Mouse (Mus musculus) neural tube, embryonic 15.5 days (tissue): ENCODE measurements around the gene Gnb1. TPM values are rescaled to one million over a fixed set of nuclear protein-coding genes. Genes with fewer than 3 reads are reported as not detected.
A peak's percentile ranks its signal among the peaks of the same experiment; 100 is the strongest.
"Not testable (repeated sequence)": the region's sequence is repeated elsewhere in the genome, so short reads cannot be mapped to it uniquely, and the experiment has no call there.

Source experiments
- ATAC-seq: fragments of 200-750 bp; cut with Nextera tagmentation; 2 replicates; pipeline ENCODE4 v1.8.0; 2017; ENCODE audit warnings: mild to moderate bottlenecking, moderate TSS enrichment, moderate library complexity; ENCODE audit not compliant: low FRiP score
- H3K27ac ChIP-seq: fragments of 300-500 bp; sonication (generic); replicated peaks from 2 replicates; pipeline ENCODE4 v1.5.1; 2015; ENCODE audit warnings: mild to moderate bottlenecking, inconsistent platforms
- H3K27me3 ChIP-seq: fragments of 300-500 bp; sonication (generic); replicated peaks from 2 replicates; pipeline ENCODE4 v1.6.1; 2015; ENCODE audit warnings: inconsistent platforms
- H3K36me3 ChIP-seq: fragments of 300-500 bp; sonication (generic); 2 replicates; pipeline ENCODE4 v1.6.1; 2015; ENCODE audit warnings: inconsistent platforms
- H3K4me1 ChIP-seq: fragments of 300-500 bp; sonication (generic); 2 replicates; pipeline ENCODE4 v1.6.1; 2015; ENCODE audit warnings: inconsistent platforms
- H3K4me2 ChIP-seq: fragments of 300-500 bp; sonication (generic); 2 replicates; pipeline ENCODE4 v1.6.1; 2015; ENCODE audit warnings: inconsistent platforms, mild to moderate bottlenecking, moderate library complexity
- H3K4me3 ChIP-seq: fragments of 300-500 bp; sonication (generic); replicated peaks from 2 replicates; pipeline ENCODE4 v1.5.1; 2015; ENCODE audit warnings: mild to moderate bottlenecking, inconsistent platforms
- H3K9ac ChIP-seq: fragments of 300-500 bp; sonication (generic); replicated peaks from 2 replicates; pipeline ENCODE4 v1.6.1; 2015; ENCODE audit warnings: mild to moderate bottlenecking, inconsistent platforms
- H3K9me3 ChIP-seq: fragments of 300-500 bp; sonication (generic); replicated peaks from 2 replicates; pipeline ENCODE4 v1.6.1; 2016; ENCODE audit warnings: inconsistent platforms
- WGBS: fragments of 180-500 bp; shearing (Covaris S2); methylation state at CpG from one replicate; pipeline ENCODE4 v1.1.7; 2015; ENCODE audit warnings: mixed read lengths; 5-methylcytosine and 5-hydroxymethylcytosine counted together
- polyA plus RNA-seq: library from polyadenylated mRNA; unstranded; fragments of >200 nt; fragmentation: Nextera tagmentation; extraction: Ambion mirVana; gene quantifications from 2 replicates; pipeline ENCODE4 v1.2.1, GENCODE M21; 2015

Gene Gnb1
- polyA plus RNA-seq, 1 experiment from 2014 or later: 1,003 TPM

- no peak overlapping the region for H3K4me2 ChIP-seq
- 82% methylated on average over 18 of the region's 18 CpGs for WGBS
- no peaks in the 10 kb centered on the region for H3K9me3 ChIP-seq
- no peaks in the 10 kb centered on the region for H3K36me3 ChIP-seq
- peaks cover 4% of the 10 kb centered on the region for H3K4me1 ChIP-seq
- no peak for ATAC-seq
- no peak overlapping the region for H3K9ac ChIP-seq
- H3K4me3 ChIP-seq: no peak overlapping the region
- peaks cover 6% of the 10 kb centered on the region for H3K27me3 ChIP-seq
- H3K27ac ChIP-seq: no peak overlapping the region
Observed at GRCm38 (mm10) chr4:155469590-155470262, 21.4 kb upstream of the Gnb1 start.

GRCm38 (mm10) chr4:155470263-155470953, 20.8 kb upstream of the Gnb1 start:
- H3K4me1 ChIP-seq: peaks cover 4% of the 10 kb centered on the region
- H3K27ac ChIP-seq: no peak overlapping the region
- H3K4me3 ChIP-seq: no peak overlapping the region
- peaks cover 6% of the 10 kb centered on the region for H3K27me3 ChIP-seq
- H3K4me2 ChIP-seq: no peak overlapping the region
- no peak for ATAC-seq
- no peak overlapping the region for H3K9ac ChIP-seq
- WGBS: 83% methylated on average over 16 of the region's 16 CpGs
- no peaks in the 10 kb centered on the region for H3K36me3 ChIP-seq
- H3K9me3 ChIP-seq: no peaks in the 10 kb centered on the region

- 85% methylated on average over 7 of the region's 7 CpGs for WGBS
- Histone ChIP-seq H3K36me3 (no peaks in the 10 kb centered on the region), H3K4me3 (no peak overlapping the region), H3K9me3 (no peaks in the 10 kb centered on the region), H3K9ac (no peak overlapping the region), H3K27ac (no peak overlapping the region), H3K4me1 (peaks cover 4% of the 10 kb centered on the region), H3K27me3 (peaks cover 6% of the 10 kb centered on the region), H3K4me2 (no peak overlapping the region)
- no peak for ATAC-seq
Observed at GRCm38 (mm10) chr4:155470997-155471396, 20.2 kb upstream of the Gnb1 start.

GRCm38 (mm10) chr4:155471406-155471805, 19.8 kb upstream of the Gnb1 start:
- no peak overlapping the region for H3K4me3 ChIP-seq
- no peak overlapping the region for H3K9ac ChIP-seq
- 93% methylated on average over 7 of the region's 7 CpGs for WGBS
- ATAC-seq: no peak
- no peaks in the 10 kb centered on the region for H3K9me3 ChIP-seq
- no peak overlapping the region for H3K4me2 ChIP-seq
- H3K27me3 ChIP-seq: peaks cover 6% of the 10 kb centered on the region
- no peak overlapping the region for H3K27ac ChIP-seq
- no peaks in the 10 kb centered on the region for H3K36me3 ChIP-seq
- peaks cover 4% of the 10 kb centered on the region for H3K4me1 ChIP-seq

- Histone ChIP-seq H3K27ac (no peak overlapping the region; the same call in 1 of the 2 replicates), H3K4me1 (peaks cover 4% of the 10 kb centered on the region), H3K4me2 (no peak overlapping the region), H3K9ac (no peak overlapping the region), H3K36me3 (no peaks in the 10 kb centered on the region), H3K4me3 (no peak overlapping the region), H3K9me3 (no peaks in the 10 kb centered on the region), H3K27me3 (peaks cover 6% of the 10 kb centered on the region)
- no peak for ATAC-seq
- WGBS: 81% methylated on average over 3 of the region's 3 CpGs
Observed at GRCm38 (mm10) chr4:155472716-155473290, 18.4 kb upstream of the Gnb1 start.

- H3K27me3 ChIP-seq: peaks cover 6% of the 10 kb centered on the region
- H3K4me2 ChIP-seq: no peak overlapping the region
- no peaks in the 10 kb centered on the region for H3K36me3 ChIP-seq
- H3K9ac ChIP-seq: no peak overlapping the region
- 62% methylated on average over 5 of the region's 5 CpGs for WGBS
- no peaks in the 10 kb centered on the region for H3K9me3 ChIP-seq
- no peak overlapping the region for H3K4me3 ChIP-seq
- H3K4me1 ChIP-seq: peaks cover 4% of the 10 kb centered on the region
- H3K27ac ChIP-seq: no peak overlapping the region
- ATAC-seq: no peak
Observed at GRCm38 (mm10) chr4:155473319-155473718, 17.8 kb upstream of the Gnb1 start.

- H3K4me2 ChIP-seq, H3K27me3 ChIP-seq, ATAC-seq, H3K27ac ChIP-seq, H3K9ac ChIP-seq, H3K36me3 ChIP-seq, H3K9me3 ChIP-seq, H3K4me3 ChIP-seq, H3K4me1 ChIP-seq: not testable (repeated sequence)
- 52% methylated on average over 2 of the region's 2 CpGs for WGBS
Observed at GRCm38 (mm10) chr4:155473796-155474195, 17.4 kb upstream of the Gnb1 start.

- Histone ChIP-seq H3K4me1 (peaks cover 8% of the 10 kb centered on the region), H3K9me3 (no peaks in the 10 kb centered on the region), H3K36me3 (no peaks in the 10 kb centered on the region), H3K27ac (no peak overlapping the region), H3K9ac (no peak overlapping the region), H3K27me3 (peaks cover 9% of the 10 kb centered on the region; the same call in 1 of the 2 replicates), H3K4me3 (0 out of 2 replicates have a peak overlapping the region, but pooled peaks have one; percentile 14), H3K4me2 (peak overlapping the region; percentile 45)
- peak; percentile 63; the same call in 1 of the 2 replicates for ATAC-seq
- WGBS: 24% methylated on average over 28 of the region's 28 CpGs
Observed at GRCm38 (mm10) chr4:155481381-155482124, 9.6 kb upstream of the Gnb1 start.

- 89% methylated on average over 6 of the region's 6 CpGs for WGBS
- H3K27ac ChIP-seq: no peak overlapping the region
- ATAC-seq: no peak
- no peak overlapping the region for H3K4me3 ChIP-seq
- no peaks in the 10 kb centered on the region for H3K36me3 ChIP-seq
- peaks cover 8% of the 10 kb centered on the region for H3K4me1 ChIP-seq
- no peak overlapping the region; the same call in 1 of the 2 replicates for H3K4me2 ChIP-seq
- H3K27me3 ChIP-seq: peaks cover 9% of the 10 kb centered on the region; the same call in 1 of the 2 replicates
- H3K9ac ChIP-seq: no peak overlapping the region
- H3K9me3 ChIP-seq: no peaks in the 10 kb centered on the region
Observed at GRCm38 (mm10) chr4:155482125-155482480, 9.1 kb upstream of the Gnb1 start.

- Histone ChIP-seq H3K36me3 (no peaks in the 10 kb centered on the region), H3K9ac (no peak overlapping the region), H3K9me3 (no peaks in the 10 kb centered on the region), H3K27me3 (peaks cover 9% of the 10 kb centered on the region; the same call in 1 of the 2 replicates), H3K4me2 (no peak overlapping the region), H3K4me1 (peaks cover 12% of the 10 kb centered on the region), H3K4me3 (no peak overlapping the region), H3K27ac (no peak overlapping the region)
- no peak for ATAC-seq
- 72% methylated on average over 8 of the region's 8 CpGs for WGBS
Observed at GRCm38 (mm10) chr4:155482733-155483540, 8.2 kb upstream of the Gnb1 start.

GRCm38 (mm10) chr4:155485521-155485920, 5.6 kb upstream of the Gnb1 start:
- H3K36me3 ChIP-seq: no peaks in the 10 kb centered on the region
- no peak overlapping the region for H3K4me2 ChIP-seq
- peaks cover 5% of the 10 kb centered on the region; the same call in 1 of the 2 replicates for H3K27me3 ChIP-seq
- no peak overlapping the region for H3K9ac ChIP-seq
- WGBS: 93% methylated on average over 3 of the region's 3 CpGs
- H3K9me3 ChIP-seq: no peaks in the 10 kb centered on the region
- peaks cover 31% of the 10 kb centered on the region for H3K4me1 ChIP-seq
- no peak overlapping the region for H3K27ac ChIP-seq
- H3K4me3 ChIP-seq: no peak overlapping the region
- ATAC-seq: no peak
